Mouse (Mus musculus) embryonic facial prominence, embryonic 11.5 days (tissue): Measurements from ENCODE around the gene Tfec. TPM values are rescaled to one million over a fixed set of nuclear protein-coding genes. Genes with fewer than 3 reads are reported as not detected.

ENCODE experiments used
- ATAC-seq: fragments of 200-750 bp; cut with Nextera tagmentation; replicated peaks from 2 replicates; pipeline ENCODE4 v1.8.0; 2017; ENCODE audit warnings: low read depth; ENCODE audit not compliant: insufficient number of reproducible peaks, low FRiP score, low TSS enrichment
- DNase-seq: peaks from one replicate; pipeline ENCODE4 v3.0.0-alpha.2; 2015; ENCODE audit warnings: low spot score
- H3K27ac ChIP-seq: fragments of 300-500 bp; sonication (generic); replicated peaks from 2 replicates; pipeline ENCODE4 v1.5.1; 2014; ENCODE audit warnings: mild to moderate bottlenecking, low read depth, low read length, control low read depth
- H3K27me3 ChIP-seq: fragments of 300-500 bp; sonication (generic); 2 replicates; pipeline ENCODE4 v1.6.1; 2014; ENCODE audit warnings: mild to moderate bottlenecking, low read length, moderate library complexity, mixed read lengths; ENCODE audit not compliant: control insufficient read depth, insufficient read depth
- H3K36me3 ChIP-seq: fragments of 300-500 bp; sonication (generic); replicated peaks from 2 replicates; pipeline ENCODE4 v1.6.1; 2014; ENCODE audit warnings: low read depth, mild to moderate bottlenecking, low read length, moderate library complexity, mixed read lengths; ENCODE audit not compliant: control insufficient read depth, insufficient read depth
- H3K4me1 ChIP-seq: fragments of 300-500 bp; sonication (generic); 2 replicates; pipeline ENCODE4 v1.6.1; 2014; ENCODE audit warnings: low read length, mixed read lengths; ENCODE audit not compliant: control insufficient read depth, insufficient read depth
- H3K4me2 ChIP-seq: fragments of 300-500 bp; sonication (generic); 2 replicates; pipeline ENCODE4 v1.6.1; 2014; ENCODE audit warnings: low read depth, mild to moderate bottlenecking, control low read depth, low read length, moderate library complexity
- H3K4me3 ChIP-seq: fragments of 300-500 bp; sonication (generic); 2 replicates; pipeline ENCODE4 v1.5.1; 2014; ENCODE audit warnings: low read depth, low read length, control low read depth
- H3K9ac ChIP-seq: fragments of 300-500 bp; sonication (generic); replicated peaks from 2 replicates; pipeline ENCODE4 v1.6.1; 2014; ENCODE audit warnings: mild to moderate bottlenecking, control low read depth, low read length
- H3K9me3 ChIP-seq: fragments of 300-500 bp; sonication (generic); replicated peaks from 2 replicates; pipeline ENCODE4 v1.6.1; 2016; ENCODE audit warnings: mild to moderate bottlenecking, low read length, inconsistent platforms, mixed read lengths; ENCODE audit not compliant: control insufficient read depth
- WGBS: fragments of 180-500 bp; shearing (Covaris S2); extraction: QIAGEN DNeasy Blood & Tissue Kit; methylation state at CpG from one replicate; pipeline ENCODE4 v1.1.7; 2014; 5-methylcytosine and 5-hydroxymethylcytosine counted together
- polyA plus RNA-seq: library from polyadenylated mRNA; unstranded; fragments of >200 nt; fragmentation: Nextera tagmentation; extraction: Ambion mirVana; gene quantifications from 2 replicates; pipeline ENCODE4 v1.2.1, GENCODE M21; 2014

Tfec gene
- polyA plus RNA-seq, 1 experiment from 2014 or later: 1.8 TPM

DNA sequence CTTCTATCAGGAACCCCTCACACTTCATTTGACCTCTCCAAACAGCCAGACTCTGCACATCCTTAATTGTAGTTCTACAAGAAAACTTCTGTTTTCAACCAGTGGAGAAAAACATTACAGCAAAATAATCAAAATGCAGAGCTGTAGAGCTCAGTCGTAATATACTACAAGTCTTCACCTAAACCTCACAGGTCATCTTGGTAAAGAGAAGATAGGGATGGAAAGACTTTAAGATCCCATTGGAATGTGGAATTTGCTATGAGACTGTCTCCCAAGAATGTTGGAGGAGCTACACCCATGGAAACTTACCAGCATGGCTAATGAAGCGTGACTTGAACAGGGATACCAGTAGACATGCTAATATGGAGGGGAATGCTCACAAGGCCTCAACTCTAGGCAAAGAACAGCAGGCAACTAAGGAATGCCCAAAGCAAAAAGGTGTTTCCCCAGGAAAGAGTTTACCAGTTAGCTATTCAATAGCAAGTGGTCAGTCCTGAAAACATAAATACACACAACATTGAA is 24.2 kb downstream of the Tfec start:
- H3K9ac ChIP-seq: no peak overlapping the region
- no peaks in the 10 kb centered on the region for H3K36me3 ChIP-seq
- H3K4me1 ChIP-seq: no peaks in the 10 kb centered on the region
- no peak overlapping the region for H3K4me2 ChIP-seq
- DNase-seq (no peak), ATAC-seq (no peak)
- H3K27ac ChIP-seq: no peak overlapping the region
- no peak overlapping the region for H3K4me3 ChIP-seq
- no peaks in the 10 kb centered on the region for H3K27me3 ChIP-seq
- H3K9me3 ChIP-seq: no peaks in the 10 kb centered on the region
- WGBS: 91% methylated on average over 2 of the region's 2 CpGs

DNA sequence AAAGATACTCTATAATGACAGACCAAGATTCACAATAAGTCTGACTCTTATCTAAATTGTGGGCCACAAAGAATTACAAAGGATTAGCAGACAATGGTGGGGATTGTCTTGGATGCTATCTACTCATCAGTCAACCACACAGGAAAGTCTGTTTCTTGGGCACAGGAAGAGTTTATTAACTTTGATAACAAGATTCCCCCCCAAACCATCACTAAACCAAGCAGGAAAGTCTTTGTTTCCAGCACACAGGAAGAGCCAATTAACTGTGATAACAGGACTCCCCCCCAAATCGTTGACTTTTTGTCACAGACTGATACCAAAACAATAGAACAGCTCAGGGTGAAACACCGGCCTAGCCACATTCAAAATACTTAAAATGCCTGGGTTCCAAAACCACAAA is 28.2 kb downstream of the Tfec start:
- Histone ChIP-seq H3K9me3 (no peaks in the 10 kb centered on the region), H3K4me2 (no peak overlapping the region), H3K4me3 (no peak overlapping the region), H3K36me3 (no peaks in the 10 kb centered on the region), H3K4me1 (no peaks in the 10 kb centered on the region), H3K27me3 (no peaks in the 10 kb centered on the region), H3K9ac (no peak overlapping the region), H3K27ac (no peak overlapping the region)
- DNase-seq (no peak), ATAC-seq (no peak)
- WGBS: 49% methylated on average over 2 of the region's 2 CpGs

DNA sequence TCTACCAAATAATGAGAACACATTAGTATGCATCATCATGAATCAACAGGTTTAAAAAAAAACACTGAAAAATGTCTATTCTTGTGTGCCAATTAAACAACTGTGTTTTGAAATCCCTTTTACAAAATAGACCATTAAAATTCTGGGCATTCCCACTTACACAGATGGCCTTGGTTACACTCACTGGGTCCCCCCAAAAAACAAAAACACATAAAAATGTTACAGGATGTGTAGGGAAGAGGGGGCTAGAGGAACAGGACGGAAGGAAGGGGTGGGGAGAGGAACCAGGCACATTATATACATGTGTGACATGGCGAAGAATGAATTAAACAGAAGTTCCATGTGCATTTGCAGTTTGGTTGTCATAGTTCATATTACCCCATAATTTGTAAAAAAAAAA is 29.9 kb downstream of the Tfec start:
- 82% methylated on average over 2 of the region's 2 CpGs for WGBS
- no peak overlapping the region for H3K27ac ChIP-seq
- DNase-seq (no peak), ATAC-seq (no peak)
- H3K9ac ChIP-seq: no peak overlapping the region
- H3K9me3 ChIP-seq: no peaks in the 10 kb centered on the region
- H3K4me2 ChIP-seq: no peak overlapping the region
- H3K4me1 ChIP-seq: no peaks in the 10 kb centered on the region
- H3K4me3 ChIP-seq: no peak overlapping the region
- no peaks in the 10 kb centered on the region for H3K27me3 ChIP-seq
- H3K36me3 ChIP-seq: no peaks in the 10 kb centered on the region

DNA sequence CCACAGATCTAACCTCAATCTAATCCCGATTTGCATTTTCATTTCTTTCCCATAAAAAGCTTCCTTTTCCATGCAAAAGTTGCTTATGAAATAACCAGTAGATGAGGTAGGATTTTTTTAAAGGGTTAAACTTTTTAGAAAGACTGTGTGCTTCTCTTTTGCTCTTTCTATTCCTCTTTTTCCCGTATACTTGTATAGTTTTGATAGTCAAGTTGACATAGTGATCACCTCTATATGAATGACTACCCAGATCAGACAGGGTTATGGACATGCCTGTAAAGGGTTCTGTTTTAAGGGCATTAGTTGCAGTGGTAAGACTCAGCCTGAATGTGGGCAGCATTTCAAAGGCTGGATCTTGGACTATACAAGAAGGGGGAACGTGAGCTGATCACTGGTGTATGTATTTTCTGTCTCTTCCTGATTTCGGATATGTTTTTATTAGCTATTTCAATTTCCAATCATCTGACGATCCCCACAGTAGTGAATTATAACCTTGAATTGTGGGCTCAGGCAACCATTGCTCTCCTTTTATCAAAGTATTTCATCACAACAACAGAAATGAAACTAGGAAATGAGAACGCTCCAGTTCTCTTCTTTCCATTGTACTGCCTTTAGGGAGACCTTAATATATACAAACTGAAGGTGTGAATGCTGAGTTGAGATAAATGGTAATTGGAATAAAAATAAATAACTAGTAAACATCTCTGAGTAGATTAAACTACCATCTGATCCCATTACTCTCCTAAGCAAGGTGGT is 35.3 kb downstream of the Tfec start:
- ATAC-seq: no peak
- WGBS: 92% methylated on average over 6 of the region's 6 CpGs

DNA sequence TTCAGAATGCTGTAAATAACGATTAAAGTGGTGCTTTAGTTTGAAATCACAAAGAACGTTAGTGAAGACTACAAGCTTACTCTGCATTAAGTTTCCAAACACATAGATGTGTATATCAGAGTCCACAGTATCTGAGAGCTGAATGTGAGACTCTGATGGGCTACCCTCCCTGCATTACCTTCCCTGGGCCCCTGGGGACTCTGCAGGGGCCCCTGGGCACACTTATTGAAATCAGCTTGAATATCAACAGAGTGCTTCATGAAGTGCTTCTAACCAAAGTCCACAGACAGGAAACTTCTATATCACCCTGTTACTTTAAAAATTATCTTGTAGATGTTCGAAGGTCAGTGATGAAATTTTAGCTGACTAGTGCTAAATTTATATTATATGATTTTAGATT is 36.2 kb downstream of the Tfec start:
- Histone ChIP-seq H3K27me3 (no peaks in the 10 kb centered on the region), H3K4me3 (no peak overlapping the region), H3K4me2 (no peak overlapping the region), H3K9ac (no peak overlapping the region), H3K27ac (no peak overlapping the region), H3K9me3 (no peaks in the 10 kb centered on the region), H3K36me3 (no peaks in the 10 kb centered on the region), H3K4me1 (no peaks in the 10 kb centered on the region)
- DNase-seq (no peak), ATAC-seq (no peak)
- WGBS: 90% methylated on average over 3 of the region's 3 CpGs

More for the DNA sequence above, 35.3 kb downstream of the Tfec start:
- no peaks in the 10 kb centered on the region for H3K36me3 ChIP-seq
- H3K4me3 ChIP-seq: no peak overlapping the region
- H3K9me3 ChIP-seq: no peaks in the 10 kb centered on the region
- DNase-seq: no peak
- H3K4me1 ChIP-seq: no peaks in the 10 kb centered on the region
- no peak overlapping the region for H3K4me2 ChIP-seq
- H3K27ac ChIP-seq: no peak overlapping the region
- no peak overlapping the region for H3K9ac ChIP-seq
- H3K27me3 ChIP-seq: no peaks in the 10 kb centered on the region

DNA sequence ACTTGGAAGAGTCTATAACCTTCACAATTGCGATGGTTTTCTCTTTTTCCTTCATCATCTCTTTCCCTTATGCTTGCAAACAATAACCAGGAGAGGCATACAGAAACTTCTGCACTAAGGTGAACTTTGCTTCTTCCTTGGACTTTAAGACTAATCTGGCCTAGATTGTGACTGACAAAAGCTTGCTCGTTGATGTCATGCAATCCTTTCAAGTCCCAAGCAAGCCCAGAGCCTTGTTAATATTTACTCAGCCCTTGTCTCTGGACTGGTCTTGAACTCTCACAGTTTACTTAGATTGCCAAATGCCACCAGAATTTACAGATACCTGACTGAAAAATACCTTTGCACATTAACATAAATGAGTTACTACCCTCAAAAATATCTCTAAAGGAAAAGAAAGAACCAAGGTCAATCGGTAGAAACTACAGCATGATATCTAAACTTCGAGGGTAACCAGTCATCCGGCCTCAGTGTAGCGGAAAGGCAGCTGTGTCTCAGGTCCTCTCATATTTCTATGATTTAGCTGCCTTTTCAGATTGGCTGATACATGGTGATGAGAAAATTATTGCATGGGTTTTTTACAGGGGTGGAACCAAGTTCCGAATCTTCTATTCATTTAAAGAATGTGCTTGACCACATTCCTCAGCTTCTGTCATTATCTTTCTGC is 42.2 kb downstream of the Tfec start:
- 87% methylated on average over 7 of the region's 7 CpGs for WGBS
- Histone ChIP-seq H3K4me2 (no peak overlapping the region), H3K27ac (no peak overlapping the region), H3K27me3 (no peaks in the 10 kb centered on the region), H3K4me1 (no peaks in the 10 kb centered on the region), H3K9ac (no peak overlapping the region), H3K9me3 (no peaks in the 10 kb centered on the region), H3K4me3 (no peak overlapping the region), H3K36me3 (no peaks in the 10 kb centered on the region)
- ATAC-seq: no peak
- DNase-seq: no peak

DNA sequence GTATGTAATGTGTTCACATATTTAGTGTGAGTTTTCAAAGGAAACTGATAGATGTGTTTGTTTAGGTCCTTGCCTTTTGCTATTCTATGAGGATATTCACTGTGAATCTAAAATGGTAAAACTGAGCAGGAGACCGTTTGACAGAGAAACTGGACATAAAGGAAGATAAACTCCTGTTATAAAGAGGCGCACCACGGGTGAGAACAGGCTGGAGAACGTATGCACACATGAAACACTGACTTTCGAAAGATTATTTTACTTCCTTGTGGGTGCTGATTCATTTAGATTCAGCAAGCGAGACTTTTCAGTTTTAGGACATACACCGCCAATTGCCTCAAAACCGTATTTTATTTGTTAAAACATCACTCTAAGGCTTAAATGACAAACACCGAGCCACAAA is 43.3 kb downstream of the Tfec start:
- WGBS: 86% methylated on average over 9 of the region's 9 CpGs
- H3K27ac ChIP-seq: no peak overlapping the region
- DNase-seq (no peak), ATAC-seq (no peak)
- no peak overlapping the region for H3K4me2 ChIP-seq
- no peaks in the 10 kb centered on the region for H3K9me3 ChIP-seq
- no peaks in the 10 kb centered on the region for H3K36me3 ChIP-seq
- no peak overlapping the region for H3K9ac ChIP-seq
- no peaks in the 10 kb centered on the region for H3K4me1 ChIP-seq
- no peaks in the 10 kb centered on the region for H3K27me3 ChIP-seq
- no peak overlapping the region for H3K4me3 ChIP-seq

DNA sequence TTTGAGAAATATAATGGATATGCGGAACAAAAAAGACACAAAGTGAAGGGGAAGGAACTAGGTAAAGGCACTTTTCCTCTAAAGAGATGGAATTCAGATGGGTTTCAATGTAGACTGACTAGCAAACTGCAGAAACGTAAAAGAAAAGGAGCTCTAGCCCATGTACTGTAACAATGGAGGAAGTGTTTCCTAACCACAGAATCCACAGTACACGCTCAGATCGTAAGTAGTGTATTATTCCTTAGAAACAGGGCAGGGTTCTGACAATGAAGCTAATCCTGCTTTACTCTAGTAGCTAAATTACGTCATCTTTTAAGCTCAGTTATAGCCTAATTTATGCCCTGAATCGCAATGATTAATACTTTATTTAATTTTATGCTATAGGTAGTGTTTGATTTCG is 51.7 kb downstream of the Tfec start:
- H3K9ac ChIP-seq: no peak overlapping the region
- H3K27ac ChIP-seq: no peak overlapping the region
- WGBS: 86% methylated on average over 7 of the region's 7 CpGs
- no peaks in the 10 kb centered on the region for H3K4me1 ChIP-seq
- no peaks in the 10 kb centered on the region for H3K36me3 ChIP-seq
- H3K4me2 ChIP-seq: no peak overlapping the region
- no peak for DNase-seq
- no peak overlapping the region for H3K4me3 ChIP-seq
- no peaks in the 10 kb centered on the region for H3K9me3 ChIP-seq
- no peak for ATAC-seq
- H3K27me3 ChIP-seq: no peaks in the 10 kb centered on the region
